Mouse (Mus musculus) hindbrain, embryonic 11.5 days (tissue): ENCODE results near the gene Gm2000. TPM values are rescaled to one million over a fixed set of nuclear protein-coding genes. Genes with fewer than 3 reads are reported as not detected.

ENCODE experiments used
- polyA plus RNA-seq: library from polyadenylated mRNA; unstranded; fragments of >200 nt; fragmentation: Nextera tagmentation; extraction: Ambion mirVana; gene quantifications from 2 replicates; pipeline ENCODE4 v1.2.1, GENCODE M21; 2014

Gm2000 gene
- polyA plus RNA-seq, 1 experiment from 2014 or later = 905 TPM

Other genes starting within 250 kb of the Gm2000 start
- gene Fam163a, start 161.0 kb upstream of the Gm2000 start, polyA plus RNA-seq = 5.4 and 5.7 TPM in 2 replicates
- 0.06 and 0.09 TPM in 2 replicates for gene Tdrd5, start 62.4 kb upstream of the Gm2000 start, polyA plus RNA-seq
- not detected in 2 replicates for gene Nphs2, start 55.3 kb upstream of the Gm2000 start, polyA plus RNA-seq
- gene Axdnd1, start 55.1 kb downstream of the Gm2000 start, polyA plus RNA-seq = 0.28 TPM in 1 of 2 replicates, not detected in the other
- gene Soat1, start 108.3 kb downstream of the Gm2000 start, polyA plus RNA-seq = 18.2 and 25.7 TPM in 2 replicates
- gene Gm10031, start 158.0 kb downstream of the Gm2000 start, polyA plus RNA-seq = 0.33 and 0.79 TPM in 2 replicates
- 5.3 and 8.0 TPM in 2 replicates for gene Abl2, start 192.7 kb downstream of the Gm2000 start, polyA plus RNA-seq